Mouse (Mus musculus) effector memory CD4-positive, alpha-beta T cell, adult 7 months (primary cell): ENCODE data around the gene Olfr1042. TPM values are rescaled to one million over a fixed set of nuclear protein-coding genes. Genes with fewer than 3 reads are reported as not detected.

ENCODE experiments used
- polyA plus RNA-seq: library from polyadenylated mRNA; unstranded; fragments of 100-300 nt; shearing (Covaris generic); gene quantifications from one replicate; pipeline ENCODE4 v1.2.1, GENCODE M21; 2017

Olfr1042 gene
- 0.29 TPM for polyA plus RNA-seq

DNA sequence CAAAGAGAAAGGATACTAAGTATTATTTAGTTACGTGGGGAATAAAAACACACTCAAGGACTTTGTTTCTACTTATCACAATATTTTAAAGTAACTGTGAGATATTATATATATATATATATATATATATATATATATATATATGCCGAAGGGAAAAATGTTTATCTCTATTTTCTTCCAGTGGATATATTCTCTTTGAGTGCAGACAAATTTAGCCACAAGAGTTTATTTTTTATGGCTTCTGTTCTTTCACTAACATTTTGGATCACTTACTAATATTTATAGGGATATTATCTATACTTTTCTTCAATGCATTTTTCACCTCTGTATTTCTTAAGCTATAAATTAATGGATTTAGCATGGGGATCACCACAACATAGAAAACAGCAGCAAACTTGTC, at the start of gene Olfr1042:
TSS of gene Olfr1042 (minus strand) at position 101 of the 400 bp plus-strand sequence.

GRCm38 (mm10) chr2:86202909-86203308, 41.3 kb upstream of the Olfr1042 start, which contains the start of gene Olfr1045:
Gene Olfr1045, minus strand, starts transcription at chr2:86203009.

GRCm38 (mm10) chr2:86185583-86185982, 23.9 kb upstream of the Olfr1042 start, which contains the start of gene Olfr52:
Gene Olfr52, minus strand, starts transcription at chr2:86185683.

DNA sequence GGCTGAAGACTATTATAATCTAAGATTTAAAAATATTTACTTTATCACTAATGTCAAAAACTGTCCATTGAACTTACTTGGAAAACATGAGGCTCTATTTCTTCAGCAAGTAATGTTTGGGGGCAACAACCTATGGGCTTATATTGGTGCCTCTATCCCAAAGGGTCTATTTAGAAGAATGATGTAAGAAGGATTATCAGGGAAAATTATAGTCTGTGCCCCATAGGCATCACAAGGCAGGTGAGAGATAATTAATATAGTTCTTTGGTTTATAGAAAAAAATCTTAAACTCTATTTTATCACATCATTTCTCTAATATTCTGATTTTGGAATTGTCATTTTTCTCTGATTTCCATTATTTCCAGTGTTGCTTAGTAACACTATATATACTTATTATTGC, 16.1 kb upstream of the Olfr1042 start, which contains the start of gene Olfr1044:
TSS of gene Olfr1044 (minus strand) at position 101 of the 400 bp plus-strand sequence.

GRCm38 (mm10) chr2:86167422-86167821, 5.8 kb upstream of the Olfr1042 start, which contains the start of gene Olfr1043:
Gene Olfr1043, minus strand, starts transcription at chr2:86167522.

GRCm38 (mm10) chr2:86146632-86147031, 15.0 kb downstream of the Olfr1042 start, which contains the start of gene Olfr1040:
Gene Olfr1040, minus strand, starts transcription at chr2:86146732.

GRCm38 (mm10) chr2:86135828-86136227, 25.8 kb downstream of the Olfr1042 start, which contains the start of gene Olfr1039:
Gene Olfr1039, minus strand, starts transcription at chr2:86135928.

Other genes starting within 250 kb of the Olfr1042 start
- gene Olfr1025-ps1, start 246.6 kb downstream of the Olfr1042 start, polyA plus RNA-seq = not detected
- not detected for gene Olfr1026, start 240.3 kb downstream of the Olfr1042 start, polyA plus RNA-seq
- gene Olfr1028, start 211.4 kb downstream of the Olfr1042 start, polyA plus RNA-seq = not detected
- not detected for gene Olfr1029, start 187.9 kb downstream of the Olfr1042 start, polyA plus RNA-seq
- 0.11 TPM for gene Olfr1030, start 182.6 kb downstream of the Olfr1042 start, polyA plus RNA-seq
- gene Olfr1031, start 171.5 kb downstream of the Olfr1042 start, polyA plus RNA-seq = not detected
- gene Olfr1032, start 156.3 kb downstream of the Olfr1042 start, polyA plus RNA-seq = not detected
- gene Olfr1033, start 141.2 kb downstream of the Olfr1042 start, polyA plus RNA-seq = 18.8 TPM
- gene Olfr1034, start 116.0 kb downstream of the Olfr1042 start, polyA plus RNA-seq = not detected
- gene Olfr1036, start 87.8 kb downstream of the Olfr1042 start, polyA plus RNA-seq = not detected
- not detected for gene Olfr1037, start 74.5 kb downstream of the Olfr1042 start, polyA plus RNA-seq
- gene Olfr1039, start 25.9 kb downstream of the Olfr1042 start, polyA plus RNA-seq = not detected
- not detected for gene Olfr1040, start 15.1 kb downstream of the Olfr1042 start, polyA plus RNA-seq
- gene Olfr1043, start 5.7 kb upstream of the Olfr1042 start, polyA plus RNA-seq = not detected
- gene Olfr1044, start 16.0 kb upstream of the Olfr1042 start, polyA plus RNA-seq = 0.45 TPM
- 0.38 TPM for gene Olfr52, start 23.8 kb upstream of the Olfr1042 start, polyA plus RNA-seq
- gene Olfr1045, start 41.2 kb upstream of the Olfr1042 start, polyA plus RNA-seq = not detected
- not detected for gene Olfr1046, start 57.5 kb upstream of the Olfr1042 start, polyA plus RNA-seq
- gene Olfr1047, start 69.6 kb upstream of the Olfr1042 start, polyA plus RNA-seq = not detected
- gene Olfr1048, start 78.5 kb upstream of the Olfr1042 start, polyA plus RNA-seq = not detected
- gene Olfr1049, start 96.5 kb upstream of the Olfr1042 start, polyA plus RNA-seq = not detected
- not detected for gene Olfr1051, start 117.2 kb upstream of the Olfr1042 start, polyA plus RNA-seq
- gene Olfr1052, start 130.6 kb upstream of the Olfr1042 start, polyA plus RNA-seq = not detected
- gene Olfr1053, start 153.4 kb upstream of the Olfr1042 start, polyA plus RNA-seq = not detected
- gene Olfr1054, start 173.6 kb upstream of the Olfr1042 start, polyA plus RNA-seq = not detected
- gene Olfr1055, start 188.4 kb upstream of the Olfr1042 start, polyA plus RNA-seq = not detected
- not detected for gene Olfr1056, start 200.6 kb upstream of the Olfr1042 start, polyA plus RNA-seq
- not detected for gene Olfr1057, start 216.6 kb upstream of the Olfr1042 start, polyA plus RNA-seq
- gene Olfr1058, start 226.7 kb upstream of the Olfr1042 start, polyA plus RNA-seq = not detected